Mouse (Mus musculus): ENCODE results near the gene Syt16.

The Syt16 gene

GRCm38 (mm10) chr12:74316344-74316973 is 319.0 kb downstream of the Syt16 start, which contains the start of gene Gm11042:
Gm11042 (minus strand) TSS chr12:74316394.
- no peak for DNase-seq (ENCODE audit: low read depth)

- DNase-seq (ENCODE audit: low read depth): no peak
These were observed 319.7 kb downstream of the Syt16 start for GRCm38 (mm10) chr12:74316989-74317759.

- peak; percentile 21 for DNase-seq (ENCODE audit: low read depth)
These were observed 322.9 kb downstream of the Syt16 start for GRCm38 (mm10) chr12:74320318-74320717.

GRCm38 (mm10) chr12:74321981-74322380 is 324.5 kb downstream of the Syt16 start:
- DNase-seq (ENCODE audit: low read depth): no peak
